Mouse (Mus musculus): Measurements from ENCODE around the gene Nmnat1. TPM values are rescaled to one million over a fixed set of nuclear protein-coding genes. Genes with fewer than 3 reads are reported as not detected.

The Nmnat1 gene
- total and polyA plus RNA-seq, 3 experiments = 19.8 to 22.3 TPM; not detected in 1

GRCm38 (mm10) chr4:149426325-149427199 is 58.4 kb downstream of the Nmnat1 start, which contains the start of gene Ube4b:
Ube4b (minus strand) TSS chr4:149426749.
- DNase-seq (ENCODE audit: low read depth, low spot score) = peak; percentile 98
- H3K79me2 ChIP-seq (ENCODE audit: control insufficient read depth, insufficient read depth, low read length, poor library complexity) = peaks cover 38% of the 10 kb centered on the region
- peak; percentile 59 for TF ChIP-seq CHD2 (IDR thresholded peaks at IDR 0.05; ENCODE audit: low read length)
- TF ChIP-seq SMC3 (IDR thresholded peaks at IDR 0.05; ENCODE audit: low read depth, low read length) = no peak
- TF ChIP-seq POLR2A (IDR thresholded peaks at IDR 0.05; ENCODE audit: control insufficient read depth in 1 of 2, insufficient read depth in 1 of 2, low read depth in 1 of 2, low read length in 2 of 2, poor library complexity in 1 of 2) = peak; percentile 70 to 77; a peak in 3 of 4 replicates
- TF ChIP-seq MEF2A (IDR thresholded peaks at IDR 0.05; ENCODE audit: extremely low read depth, insufficient replicate concordance, low read depth, low read length, poor library complexity, severe bottlenecking) = no peak
- no peak; the same call in 1 of the 2 replicates for TF ChIP-seq RCOR1 (IDR thresholded peaks at IDR 0.05; ENCODE audit: low read depth, low read length)
- no peak for TF ChIP-seq POLR2AphosphoS5 (IDR thresholded peaks at IDR 0.05; ENCODE audit: borderline replicate concordance, low read depth, low read length)
- TF ChIP-seq GABPA (IDR thresholded peaks at IDR 0.05; ENCODE audit: low read depth, low read length) = no peak
- no peak for TF ChIP-seq MYC (IDR thresholded peaks at IDR 0.05; ENCODE audit: low read depth, low read length)
- TF ChIP-seq TCF12 (IDR thresholded peaks at IDR 0.05; ENCODE audit: low read depth, low read length) = peak; percentile 68
- no peak; the same call in 1 of the 2 replicates for TF ChIP-seq ZMIZ1 (IDR thresholded peaks at IDR 0.05; ENCODE audit: low read depth, low read length)
- no peak for TF ChIP-seq UBTF (IDR thresholded peaks at IDR 0.05; ENCODE audit: borderline replicate concordance, insufficient read depth, low read depth, low read length)
- TF ChIP-seq MAX (IDR thresholded peaks at IDR 0.05; ENCODE audit: low read length) = peak; percentile 78
- no peak for TF ChIP-seq TAL1 (IDR thresholded peaks at IDR 0.05; ENCODE audit: low read length)
- TF ChIP-seq TBP (IDR thresholded peaks at IDR 0.05; ENCODE audit: low read depth, low read length) = peak; percentile 86
- peak; percentile 66 for TF ChIP-seq NELFE (IDR thresholded peaks at IDR 0.05; ENCODE audit: low read depth, low read length)
- peak; percentile 57; the same call in 1 of the 2 replicates for TF ChIP-seq MXI1 (IDR thresholded peaks at IDR 0.05; ENCODE audit: low read depth, low read length)
- peak; percentile 42; the same call in 1 of the 2 replicates for TF ChIP-seq ETS1 (IDR thresholded peaks at IDR 0.05; ENCODE audit: low read depth, low read length)
- TF ChIP-seq ELF1 (IDR thresholded peaks at IDR 0.05; ENCODE audit: low read depth, low read length) = no peak; the same call in 1 of the 2 replicates
- no peak for TF ChIP-seq ZNF384 (IDR thresholded peaks at IDR 0.05; ENCODE audit: low read depth, low read length)
- no peak for TF ChIP-seq ZKSCAN1 (IDR thresholded peaks at IDR 0.05; ENCODE audit: low read depth, low read length)
- TF ChIP-seq CHD1 (IDR thresholded peaks at IDR 0.05; ENCODE audit: low read depth, low read length) = no peak; the same call in 1 of the 2 replicates
- no peak for TF ChIP-seq RAD21 (IDR thresholded peaks at IDR 0.05; ENCODE audit: low read depth, low read length)
- TF ChIP-seq USF2 (IDR thresholded peaks at IDR 0.05; ENCODE audit: borderline replicate concordance in 1 of 2, insufficient read depth in 1 of 2, low read depth in 1 of 2, low read length in 2 of 2) = peak; percentile 80 to 90
- TF ChIP-seq POLR2AphosphoS2 (IDR thresholded peaks at IDR 0.05; ENCODE audit: low read length) = no peak; the same call in 1 of the 2 replicates
- no peak for TF ChIP-seq MYB (IDR thresholded peaks at IDR 0.05; ENCODE audit: low read depth, low read length)
- no peak for TF ChIP-seq NRF1 (IDR thresholded peaks at IDR 0.05; ENCODE audit: insufficient read depth, low read depth, low read length, poor library complexity, severe bottlenecking)
- TF ChIP-seq CTCF (IDR thresholded peaks at IDR 0.05 in 2 of 3, conservative IDR thresholded peaks at IDR 0.05 in 1 of 3; ENCODE audit: control insufficient read depth in 1 of 3, insufficient read depth in 1 of 3, low read depth in 2 of 3, low read length in 3 of 3, poor library complexity in 1 of 3, severe bottlenecking in 1 of 3) = no peak
- no peak for TF ChIP-seq E2F4 (IDR thresholded peaks at IDR 0.05; ENCODE audit: borderline replicate concordance, low read depth, low read length)
- TF ChIP-seq HCFC1 (IDR thresholded peaks at IDR 0.05; ENCODE audit: low read depth, low read length) = peak; percentile 80
- TF ChIP-seq MAFK (IDR thresholded peaks at IDR 0.05; ENCODE audit: borderline replicate concordance, low read depth, low read length) = no peak
- TF ChIP-seq GATA1 (IDR thresholded peaks at IDR 0.05; ENCODE audit: low read depth, low read length) = no peak
- TF ChIP-seq KAT2A (conservative IDR thresholded peaks at IDR 0.05; ENCODE audit: low read depth, low read length) = no peak; the same call in 1 of the 2 replicates
- no peak for TF ChIP-seq ZC3H11A (IDR thresholded peaks at IDR 0.05; ENCODE audit: low read depth, low read length)
- peak; percentile 89 for TF ChIP-seq BHLHE40 (IDR thresholded peaks at IDR 0.05; ENCODE audit: borderline replicate concordance, low read depth, low read length)
- peak; percentile 83 for TF ChIP-seq SIN3A (IDR thresholded peaks at IDR 0.05; ENCODE audit: low read length)

More at GRCm38 (mm10) chr4:149426325-149427199, 58.4 kb downstream of the Nmnat1 start, which contains the start of gene Ube4b:
- Histone ChIP-seq H3K27ac (ENCODE audit: control insufficient read depth, low read depth, low read length) (peak within 1 kb of the TSS; percentile 94), H3K9ac (ENCODE audit: control insufficient read depth, low read depth, low read length, poor library complexity, severe bottlenecking) (peak within 1 kb of the TSS; percentile 95), H3K9me3 (replicated peaks; ENCODE audit: insufficient read depth, low read length) (no peaks in the 10 kb centered on the region), H3K4me1 (ENCODE audit: control insufficient read depth in 1 of 2, insufficient read depth in 2 of 2, low read length in 2 of 2) (peaks cover 7 to 13% of the 10 kb centered on the region in 2 experiments), H3K4me3 (ENCODE audit: control insufficient read depth in 1 of 2, insufficient read depth in 1 of 2, low read depth in 2 of 2, low read length in 2 of 2) (peak within 1 kb of the TSS; percentile 83 to 85), H3K27me3 (ENCODE audit: control insufficient read depth in 1 of 2, insufficient read depth in 2 of 2, low read length in 2 of 2) (no peaks in the 10 kb centered on the region), H3K36me3 (ENCODE audit: control insufficient read depth in 1 of 2, insufficient read depth in 2 of 2, low read length in 2 of 2) (peaks cover 0 to 15% of the 10 kb centered on the region in 2 experiments; a peak in 2 of 4 replicates)

All from MEL (cell line).